Mouse (Mus musculus): ENCODE results near the gene Ubtd1. TPM values are rescaled to one million over a fixed set of nuclear protein-coding genes. Genes with fewer than 3 reads are reported as not detected.

The Ubtd1 gene
- polyA plus RNA-seq (2015; fragmentation: Nextera tagmentation; extraction: Ambion mirVana), result 8.7 and 9.9 TPM in 2 replicates

DNA sequence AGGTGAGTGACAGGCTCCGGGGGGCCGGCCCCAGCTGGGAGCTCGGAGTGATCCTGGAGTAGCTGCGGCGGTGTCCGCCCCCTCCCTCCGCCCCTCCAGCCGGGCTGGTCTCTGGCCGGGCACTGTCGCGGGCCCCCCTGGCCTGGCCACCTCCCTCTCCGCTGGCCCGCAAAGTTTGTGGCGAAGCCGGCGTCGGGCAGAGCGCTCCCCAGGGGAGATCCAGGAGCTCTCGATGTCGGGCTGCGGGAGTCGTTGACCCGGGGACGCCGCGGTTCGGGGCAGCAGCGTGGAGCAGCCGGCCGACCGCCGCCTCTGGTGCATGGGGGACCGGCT, at the start of gene Ubtd1:
Gene Ubtd1 (plus strand): TSS at position 169 of the 333 bp plus-strand sequence.
- H3K27ac ChIP-seq (replicated peaks), result peak within 1 kb of the TSS; percentile 79
- peak within 1 kb of the TSS; percentile 70 for H3K4me3 ChIP-seq
- H3K9ac ChIP-seq (replicated peaks), result peak within 1 kb of the TSS; percentile 70
- H3K4me1 ChIP-seq, result peaks cover 20% of the 10 kb centered on the region
- no peaks in the 10 kb centered on the region for H3K9me3 ChIP-seq
- no peaks in the 10 kb centered on the region for H3K36me3 ChIP-seq
- peak within 1 kb of the TSS; percentile 98 for H3K4me2 ChIP-seq (replicated peaks)
- peaks cover 8% of the 10 kb centered on the region; the same call in 1 of the 2 replicates for H3K27me3 ChIP-seq
- ATAC-seq (replicated peaks), result no peak; the same call in 1 of the 2 replicates
- WGBS, result under 1% methylated on average over 29 of the region's 33 CpGs

DNA sequence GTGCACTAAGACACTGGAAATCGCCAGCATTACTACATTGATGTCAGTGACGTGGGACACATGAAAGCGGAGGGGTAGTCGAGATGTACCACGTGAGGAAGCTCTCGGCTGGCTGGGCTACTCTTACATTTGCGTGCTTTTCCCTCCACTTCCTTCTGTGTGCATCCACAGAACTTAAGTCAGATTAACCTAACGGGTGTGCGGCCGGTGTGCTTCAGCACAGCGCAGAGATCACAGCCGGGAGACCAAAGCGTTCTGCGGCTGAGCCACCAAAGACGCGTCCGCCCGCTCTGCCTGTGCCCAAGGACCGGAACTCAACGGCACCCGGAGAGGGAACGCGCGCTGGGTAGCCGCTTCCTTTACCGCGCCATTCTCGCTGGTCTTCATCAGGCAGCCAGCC, 48.9 kb upstream of the Ubtd1 start:
- WGBS, result under 1% methylated on average over 28 of the region's 28 CpGs
- Histone ChIP-seq H3K36me3 (peaks cover 22% of the 10 kb centered on the region), H3K27me3 (no peaks in the 10 kb centered on the region), H3K9me3 (no peaks in the 10 kb centered on the region), H3K27ac (replicated peaks) (peak overlapping the region; percentile 75), H3K9ac (replicated peaks) (peak overlapping the region; percentile 84), H3K4me2 (replicated peaks) (peak overlapping the region; percentile 73), H3K4me3 (peak overlapping the region; percentile 81), H3K4me1 (peaks cover 28% of the 10 kb centered on the region)
- ATAC-seq (replicated peaks), result peak; percentile 23

DNA sequence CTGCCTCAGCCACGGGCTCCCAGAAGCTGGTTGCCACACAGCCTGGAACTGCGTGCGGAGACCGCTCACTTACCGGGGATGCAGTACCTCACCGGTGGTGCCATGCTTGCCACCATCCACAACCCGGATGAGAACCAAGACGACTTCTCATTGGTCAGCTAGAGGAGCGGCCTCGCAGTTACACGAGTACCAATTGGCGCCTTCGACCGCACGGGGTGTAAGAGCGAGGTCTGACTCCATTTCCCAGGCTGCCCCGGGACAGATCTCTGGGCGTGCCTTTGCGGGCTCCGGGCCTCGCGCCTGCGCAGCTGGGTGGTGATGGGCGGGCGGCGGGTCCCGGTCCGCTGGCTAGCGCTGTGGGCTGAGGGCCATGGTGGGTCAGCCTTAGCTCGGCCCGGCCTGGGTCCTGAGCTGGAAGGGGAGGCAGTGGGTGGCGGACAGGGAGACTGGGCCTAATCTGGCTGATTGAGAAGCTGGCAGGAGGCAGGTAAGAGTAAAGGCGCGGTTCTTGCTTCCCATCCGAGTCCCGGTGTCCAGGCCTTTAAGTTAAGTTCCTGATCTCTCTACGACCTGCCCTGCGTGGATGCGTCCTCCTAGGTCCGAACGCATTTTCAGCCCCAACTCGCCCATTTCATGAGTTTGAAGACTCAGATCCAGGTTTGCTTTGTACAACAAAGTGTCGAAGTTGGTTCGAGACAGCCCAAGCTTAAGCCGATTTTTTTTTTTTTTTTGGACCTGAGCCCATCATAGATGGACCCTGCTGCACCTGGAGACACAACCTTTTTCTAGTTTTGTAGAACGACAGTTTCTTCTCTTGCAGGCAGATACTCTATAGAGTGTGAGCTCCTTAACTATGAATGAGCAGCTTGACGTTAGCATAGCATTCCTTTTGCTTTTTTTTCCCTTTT, 48.1 kb upstream of the Ubtd1 start, which contains the start of the genes Exosc1 and Zdhhc16:
Gene Exosc1 (minus strand): TSS at position 245 of the 908 bp plus-strand sequence.
Gene Zdhhc16 (plus strand): TSS at position 302 of the 908 bp plus-strand sequence.
- Histone ChIP-seq H3K4me2 (replicated peaks) (peak within 1 kb of the TSS; percentile 73), H3K9ac (replicated peaks) (peak within 1 kb of the TSS; percentile 84), H3K9me3 (no peaks in the 10 kb centered on the region), H3K4me1 (peaks cover 28% of the 10 kb centered on the region), H3K4me3 (peak within 1 kb of the TSS; percentile 81), H3K36me3 (peaks cover 22% of the 10 kb centered on the region), H3K27me3 (no peaks in the 10 kb centered on the region), H3K27ac (replicated peaks) (peak within 1 kb of the TSS; percentile 75)
- WGBS, result under 1% methylated on average over 47 of the region's 47 CpGs
- ATAC-seq (replicated peaks), result peak; percentile 100

DNA sequence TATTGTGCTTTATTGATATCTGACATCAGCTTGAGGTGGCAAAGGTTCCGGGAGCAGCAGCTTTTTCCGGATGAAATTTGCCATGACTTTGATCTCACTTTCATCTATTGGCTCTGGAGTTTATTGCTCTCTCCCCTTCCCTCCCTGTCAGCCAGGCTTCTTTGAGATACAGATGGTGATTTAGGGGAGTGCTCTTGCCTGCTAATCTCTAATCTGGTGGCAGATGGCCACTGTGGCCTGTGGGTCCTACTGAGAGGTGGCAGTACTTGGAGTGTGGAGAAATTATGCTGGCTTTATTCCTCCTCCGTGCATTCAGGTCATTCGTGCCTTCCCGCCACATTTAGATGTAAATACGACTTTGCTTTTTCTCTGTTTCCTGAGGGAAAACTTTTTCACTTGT, 47.4 kb upstream of the Ubtd1 start:
- peak overlapping the region; percentile 73 for H3K4me2 ChIP-seq (replicated peaks)
- no peaks in the 10 kb centered on the region for H3K9me3 ChIP-seq
- peak overlapping the region; percentile 81 for H3K4me3 ChIP-seq
- no peak for ATAC-seq (replicated peaks)
- 27% methylated on average over 6 of the region's 6 CpGs for WGBS
- no peaks in the 10 kb centered on the region for H3K27me3 ChIP-seq
- H3K27ac ChIP-seq (replicated peaks), result no peak overlapping the region
- H3K9ac ChIP-seq (replicated peaks), result peak overlapping the region; percentile 84
- H3K4me1 ChIP-seq, result peaks cover 28% of the 10 kb centered on the region
- H3K36me3 ChIP-seq, result peaks cover 22% of the 10 kb centered on the region

- Histone ChIP-seq H3K4me2 (replicated peaks) (no peak overlapping the region), H3K4me3 (no peak overlapping the region), H3K36me3 (peaks cover 33% of the 10 kb centered on the region), H3K9me3 (no peaks in the 10 kb centered on the region), H3K9ac (replicated peaks) (no peak overlapping the region), H3K27ac (replicated peaks) (no peak overlapping the region), H3K27me3 (no peaks in the 10 kb centered on the region), H3K4me1 (peaks cover 28% of the 10 kb centered on the region)
- WGBS, result 91% methylated on average over 1 of the region's 1 CpGs
- ATAC-seq (replicated peaks), result no peak
Measured at GRCm38 (mm10) chr19:41935921-41936320, 45.6 kb upstream of the Ubtd1 start.

GRCm38 (mm10) chr19:41938539-41938938, 43.0 kb upstream of the Ubtd1 start:
- H3K27me3 ChIP-seq, result no peaks in the 10 kb centered on the region
- H3K9ac ChIP-seq (replicated peaks), result no peak overlapping the region
- H3K4me2 ChIP-seq (replicated peaks), result no peak overlapping the region
- no peaks in the 10 kb centered on the region for H3K9me3 ChIP-seq
- H3K27ac ChIP-seq (replicated peaks), result no peak overlapping the region
- H3K4me3 ChIP-seq, result no peak overlapping the region
- H3K36me3 ChIP-seq, result peaks cover 53% of the 10 kb centered on the region
- peaks cover 18% of the 10 kb centered on the region for H3K4me1 ChIP-seq
- WGBS, result 90% methylated on average over 5 of the region's 5 CpGs
- no peak for ATAC-seq (replicated peaks)

DNA sequence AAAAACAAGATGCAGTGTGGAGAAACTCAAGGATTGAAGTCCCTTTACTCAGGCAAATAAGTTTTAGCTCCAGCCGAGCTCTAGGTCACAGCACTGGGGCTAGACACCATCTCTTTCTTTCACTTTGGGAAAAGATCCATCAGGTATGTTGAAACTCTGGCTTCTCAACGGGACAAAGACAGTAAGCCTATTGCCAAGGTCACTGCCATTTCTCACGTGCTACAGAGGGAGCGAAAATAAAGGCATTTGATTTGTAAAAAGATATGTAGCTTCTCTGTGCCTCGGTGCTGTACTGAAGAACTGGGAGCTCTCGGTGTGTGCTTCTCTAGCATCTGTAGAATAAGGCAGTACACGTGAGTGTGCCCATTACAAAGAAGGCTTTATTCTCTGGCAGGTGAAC, 37.7 kb upstream of the Ubtd1 start:
- H3K9me3 ChIP-seq, result no peaks in the 10 kb centered on the region
- peaks cover 89% of the 10 kb centered on the region for H3K36me3 ChIP-seq
- no peaks in the 10 kb centered on the region for H3K27me3 ChIP-seq
- 89% methylated on average over 7 of the region's 7 CpGs for WGBS
- no peak overlapping the region for H3K4me2 ChIP-seq (replicated peaks)
- no peak overlapping the region for H3K9ac ChIP-seq (replicated peaks)
- no peaks in the 10 kb centered on the region for H3K4me1 ChIP-seq
- H3K4me3 ChIP-seq, result no peak overlapping the region
- no peak overlapping the region for H3K27ac ChIP-seq (replicated peaks)
- no peak for ATAC-seq (replicated peaks)

DNA sequence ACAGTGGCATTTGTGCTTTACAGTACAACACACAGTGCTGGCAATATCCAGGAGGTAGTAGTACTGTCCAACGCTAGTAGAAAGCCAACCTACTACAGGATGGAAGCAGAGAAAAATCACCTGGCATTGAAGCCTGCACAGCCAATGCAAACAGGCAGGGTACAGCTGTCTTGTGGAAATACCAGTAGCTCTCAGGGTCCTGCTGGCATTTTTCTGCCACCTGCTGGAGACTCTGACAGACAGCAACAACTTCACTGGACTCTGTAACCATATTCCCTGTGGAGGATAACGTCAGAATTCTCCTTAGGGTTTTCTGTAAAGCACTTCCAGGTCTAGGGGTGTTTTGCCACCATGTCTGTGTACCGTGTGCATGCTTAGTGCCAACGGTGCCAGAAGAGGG, 29.3 kb upstream of the Ubtd1 start:
- Histone ChIP-seq H3K27me3 (no peaks in the 10 kb centered on the region), H3K4me2 (replicated peaks) (no peak overlapping the region), H3K36me3 (peaks cover 92% of the 10 kb centered on the region), H3K9ac (replicated peaks) (no peak overlapping the region), H3K27ac (replicated peaks) (no peak overlapping the region), H3K9me3 (no peaks in the 10 kb centered on the region), H3K4me1 (no peaks in the 10 kb centered on the region), H3K4me3 (no peak overlapping the region)
- ATAC-seq (replicated peaks), result 0 out of 2 replicates have a peak, but pooled peaks have one; percentile 16
- WGBS, result 84% methylated on average over 4 of the region's 4 CpGs

- H3K4me2 ChIP-seq (replicated peaks), result no peak overlapping the region
- no peaks in the 10 kb centered on the region for H3K4me1 ChIP-seq
- no peak overlapping the region for H3K4me3 ChIP-seq
- 90% methylated on average over 3 of the region's 3 CpGs for WGBS
- ATAC-seq (replicated peaks), result no peak
- no peaks in the 10 kb centered on the region for H3K27me3 ChIP-seq
- no peaks in the 10 kb centered on the region for H3K9me3 ChIP-seq
- H3K36me3 ChIP-seq, result peaks cover 92% of the 10 kb centered on the region
- H3K9ac ChIP-seq (replicated peaks), result no peak overlapping the region
- no peak overlapping the region for H3K27ac ChIP-seq (replicated peaks)
Measured at GRCm38 (mm10) chr19:41953574-41953973, 28.0 kb upstream of the Ubtd1 start.

DNA sequence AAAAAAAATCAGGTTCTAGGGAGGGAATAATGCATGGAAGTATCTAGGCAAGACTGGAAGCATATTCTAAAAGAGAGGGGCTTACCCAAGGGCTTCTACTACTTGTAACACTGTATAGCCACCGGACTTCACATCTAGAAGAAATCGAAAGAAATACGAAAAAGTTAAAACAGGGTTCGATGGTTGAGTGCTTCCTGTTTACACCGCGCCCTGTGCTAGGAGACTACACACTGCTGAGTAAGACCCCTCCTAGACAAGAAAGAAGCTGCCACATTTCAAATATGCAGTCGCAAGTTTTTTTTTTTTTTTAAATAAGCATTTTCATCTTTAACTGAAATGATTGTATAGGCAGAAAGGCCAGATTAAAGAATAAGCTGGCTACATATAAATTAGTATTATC, 11.9 kb upstream of the Ubtd1 start:
- no peak overlapping the region for H3K9ac ChIP-seq (replicated peaks)
- no peaks in the 10 kb centered on the region for H3K9me3 ChIP-seq
- H3K4me3 ChIP-seq, result no peak overlapping the region
- no peak for ATAC-seq (replicated peaks)
- H3K4me2 ChIP-seq (replicated peaks), result no peak overlapping the region
- H3K27ac ChIP-seq (replicated peaks), result no peak overlapping the region
- H3K36me3 ChIP-seq, result peaks cover 33% of the 10 kb centered on the region
- H3K4me1 ChIP-seq, result peaks cover 10% of the 10 kb centered on the region
- WGBS, result 98% methylated on average over 7 of the region's 7 CpGs
- H3K27me3 ChIP-seq, result no peaks in the 10 kb centered on the region

GRCm38 (mm10) chr19:41973891-41974794, 7.4 kb upstream of the Ubtd1 start:
- Histone ChIP-seq H3K36me3 (no peaks in the 10 kb centered on the region), H3K4me3 (no peak overlapping the region), H3K27me3 (no peaks in the 10 kb centered on the region), H3K9me3 (no peaks in the 10 kb centered on the region), H3K9ac (replicated peaks) (no peak overlapping the region), H3K27ac (replicated peaks) (peak overlapping the region; percentile 37; the same call in 1 of the 2 replicates), H3K4me2 (replicated peaks) (no peak overlapping the region), H3K4me1 (peaks cover 13% of the 10 kb centered on the region)
- ATAC-seq (replicated peaks), result no peak
- 52% methylated on average over 13 of the region's 13 CpGs for WGBS

- peak; percentile 18 for ATAC-seq (replicated peaks)
- Histone ChIP-seq H3K27me3 (peaks cover 8% of the 10 kb centered on the region; the same call in 1 of the 2 replicates), H3K4me3 (peak overlapping the region; percentile 70), H3K4me1 (peaks cover 20% of the 10 kb centered on the region), H3K36me3 (no peaks in the 10 kb centered on the region), H3K27ac (replicated peaks) (peak overlapping the region; percentile 79), H3K9me3 (no peaks in the 10 kb centered on the region), H3K9ac (replicated peaks) (peak overlapping the region; percentile 70), H3K4me2 (replicated peaks) (peak overlapping the region; percentile 72)
- WGBS, result under 1% methylated on average over 16 of the region's 16 CpGs
Measured at GRCm38 (mm10) chr19:41980422-41980818, 1.1 kb upstream of the Ubtd1 start.

All from forebrain, embryonic 15.5 days (tissue).